Mouse (Mus musculus) megakaryocyte-erythroid progenitor cell, adult 5-6 weeks (primary cell): ENCODE measurements around the gene Olfr444. TPM values are rescaled to one million over a fixed set of nuclear protein-coding genes. Genes with fewer than 3 reads are reported as not detected.

Experiments
- ATAC-seq: replicated peaks from 2 replicates; pipeline ENCODE4 v1.8.0; 2016; ENCODE audit warnings: mild to moderate bottlenecking, inconsistent platforms; ENCODE audit not compliant: severe bottlenecking, poor library complexity, low FRiP score, low TSS enrichment
- total RNA-seq, 2 experiments: library from RNA; stranded (forward) in 1 of 2; stranded (reverse) in 1 of 2; fragments of 200-1000, 215-1000 nt in 1 of 2; fragments of >200 nt in 1 of 2; fragmentation: Nextera tagmentation in 1 of 2; gene quantifications; 2 replicates each; pipeline ENCODE4 v1.2.3; 2014 to 2017

Olfr444 gene
- total RNA-seq (2014; fragmentation: Nextera tagmentation) (not detected in 2 replicates), total RNA-seq (2017) (not detected in 2 replicates)

GRCm38 (mm10) chr6:42948767-42949166 lies at the start of gene Olfr444:
Gene Olfr444 (plus strand): TSS chr6:42949067.
- no peak for ATAC-seq

GRCm38 (mm10) chr6:42900345-42900744 lies 48.5 kb upstream of the Olfr444 start:
- no peak for ATAC-seq

GRCm38 (mm10) chr6:42908578-42908977 lies 40.3 kb upstream of the Olfr444 start, which contains the start of gene Olfr447:
Gene Olfr447 (plus strand): TSS chr6:42908878.
- ATAC-seq = no peak

- ATAC-seq = no peak
Measured at GRCm38 (mm10) chr6:42921077-42921476, 27.8 kb upstream of the Olfr444 start, which contains the start of gene Olfr446. Gene Olfr446 (plus strand): TSS chr6:42921377.

- ATAC-seq = no peak
Measured at GRCm38 (mm10) chr6:42980377-42980776, 31.5 kb downstream of the Olfr444 start.

Other genes starting within 250 kb of the Olfr444 start
- gene Tcaf1, start 239.0 kb upstream of the Olfr444 start, total RNA-seq (2014; fragmentation: Nextera tagmentation) = 0.35 and 1.1 TPM in 2 replicates
- 1.2 and 2.3 TPM in 2 replicates for gene Tcaf1, start 239.0 kb upstream of the Olfr444 start, total RNA-seq (2017)
- not detected in 2 replicates for gene Olfr453, start 209.7 kb upstream of the Olfr444 start, total RNA-seq (2014; fragmentation: Nextera tagmentation)
- gene Olfr453, start 209.7 kb upstream of the Olfr444 start, total RNA-seq (2017) = not detected in 2 replicates
- not detected in 2 replicates for gene Olfr38, start 192.7 kb upstream of the Olfr444 start, total RNA-seq (2014; fragmentation: Nextera tagmentation)
- not detected in 2 replicates for gene Olfr38, start 192.7 kb upstream of the Olfr444 start, total RNA-seq (2017)
- not detected in 2 replicates for gene Olfr452, start 164.0 kb upstream of the Olfr444 start, total RNA-seq (2014; fragmentation: Nextera tagmentation)
- gene Olfr452, start 164.0 kb upstream of the Olfr444 start, total RNA-seq (2017) = not detected in 2 replicates
- not detected in 2 replicates for gene Olfr450, start 137.1 kb upstream of the Olfr444 start, total RNA-seq (2014; fragmentation: Nextera tagmentation)
- gene Olfr450, start 137.1 kb upstream of the Olfr444 start, total RNA-seq (2017) = not detected in 2 replicates
- not detected in 2 replicates for gene Olfr449, start 114.7 kb upstream of the Olfr444 start, total RNA-seq (2014; fragmentation: Nextera tagmentation)
- gene Olfr449, start 114.7 kb upstream of the Olfr444 start, total RNA-seq (2017) = not detected in 2 replicates
- gene Olfr448, start 58.6 kb upstream of the Olfr444 start, total RNA-seq (2014; fragmentation: Nextera tagmentation) = not detected in 2 replicates
- not detected in 2 replicates for gene Olfr448, start 58.6 kb upstream of the Olfr444 start, total RNA-seq (2017)
- gene Olfr447, start 40.2 kb upstream of the Olfr444 start, total RNA-seq (2014; fragmentation: Nextera tagmentation) = not detected in 2 replicates
- not detected in 2 replicates for gene Olfr447, start 40.2 kb upstream of the Olfr444 start, total RNA-seq (2017)
- gene Olfr446, start 27.7 kb upstream of the Olfr444 start, total RNA-seq (2014; fragmentation: Nextera tagmentation) = not detected in 2 replicates
- gene Olfr446, start 27.7 kb upstream of the Olfr444 start, total RNA-seq (2017) = not detected in 2 replicates
- gene Olfr441, start 157.3 kb downstream of the Olfr444 start, total RNA-seq (2014; fragmentation: Nextera tagmentation) = not detected in 2 replicates
- gene Olfr441, start 157.3 kb downstream of the Olfr444 start, total RNA-seq (2017) = not detected in 2 replicates
- not detected in 2 replicates for gene Olfr237-ps1, start 197.5 kb downstream of the Olfr444 start, total RNA-seq (2014; fragmentation: Nextera tagmentation)
- not detected in 2 replicates for gene Olfr237-ps1, start 197.5 kb downstream of the Olfr444 start, total RNA-seq (2017)
- not detected in 2 replicates for gene Olfr437, start 214.2 kb downstream of the Olfr444 start, total RNA-seq (2014; fragmentation: Nextera tagmentation)
- gene Olfr437, start 214.2 kb downstream of the Olfr444 start, total RNA-seq (2017) = not detected in 2 replicates
- gene Olfr13, start 223.1 kb downstream of the Olfr444 start, total RNA-seq (2014; fragmentation: Nextera tagmentation) = not detected in 2 replicates
- not detected in 2 replicates for gene Olfr13, start 223.1 kb downstream of the Olfr444 start, total RNA-seq (2017)
- not detected in 2 replicates for gene Olfr435, start 248.1 kb downstream of the Olfr444 start, total RNA-seq (2014; fragmentation: Nextera tagmentation)
- gene Olfr435, start 248.1 kb downstream of the Olfr444 start, total RNA-seq (2017) = not detected in 2 replicates